Mouse (Mus musculus) frontal cortex, postnatal 36 days (tissue): Measurements from ENCODE around the gene 6820408C15Rik.
"Not testable (repeated sequence)": the region's sequence is repeated elsewhere in the genome, so short reads cannot be mapped to it uniquely, and the experiment has no call there.

Source experiments
- DNase-seq, 2 experiments: peaks; one replicate each; pipeline ENCODE4 v3.0.0; 2022; ENCODE audit warnings: low spot score in 2 of 2

Gene 6820408C15Rik

DNA sequence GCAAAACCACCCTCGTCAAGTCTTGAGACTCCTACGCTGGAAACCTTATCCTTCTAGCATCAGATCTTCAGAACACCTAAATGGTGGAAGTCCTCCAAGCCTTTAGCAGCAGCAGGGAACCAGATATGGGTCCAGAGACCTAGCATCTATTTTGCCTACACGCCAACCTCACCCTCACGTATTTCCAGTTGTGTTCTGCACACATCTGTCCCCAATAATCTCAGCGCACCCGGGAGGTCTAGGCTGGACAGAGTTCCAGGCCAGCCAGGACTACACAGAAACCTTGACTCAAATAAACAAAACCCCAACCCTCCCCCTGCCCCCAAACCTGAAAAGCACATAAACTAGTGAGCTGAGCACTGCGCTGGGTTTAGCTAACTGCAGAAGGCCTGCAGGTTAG lies 3.9 kb upstream of the 6820408C15Rik start:
- no peak for DNase-seq

DNA sequence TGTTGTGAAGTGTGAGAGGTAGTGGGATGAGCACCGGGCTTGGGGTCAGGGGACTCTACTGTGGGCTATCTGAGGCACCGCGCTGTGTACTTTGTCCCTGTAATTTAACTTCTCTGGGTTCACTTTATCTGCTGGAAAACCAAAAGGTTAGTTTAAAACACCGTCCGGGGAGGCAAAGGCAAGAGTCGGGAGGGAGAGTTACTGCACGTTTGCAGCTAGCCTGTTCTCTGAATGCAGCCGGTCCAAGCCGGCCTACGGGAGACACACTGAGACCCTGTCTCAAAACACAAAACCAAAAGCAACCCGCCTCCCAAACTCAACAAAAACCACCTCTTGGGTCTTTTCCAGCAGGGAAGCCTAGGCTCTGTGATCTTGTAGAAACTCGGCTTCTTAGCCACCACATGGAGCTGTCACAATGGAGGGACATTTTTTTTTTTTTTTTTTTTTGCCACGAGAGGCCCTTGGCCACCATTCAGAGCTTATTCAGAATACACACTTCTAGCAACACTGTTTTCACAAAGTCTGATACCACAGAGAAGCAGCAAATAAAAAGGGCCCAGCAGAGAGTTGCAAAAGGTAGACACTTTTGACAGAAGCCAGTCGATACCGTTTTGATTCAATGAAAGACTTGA lies 2.7 kb upstream of the 6820408C15Rik start:
- no peak for DNase-seq

DNA sequence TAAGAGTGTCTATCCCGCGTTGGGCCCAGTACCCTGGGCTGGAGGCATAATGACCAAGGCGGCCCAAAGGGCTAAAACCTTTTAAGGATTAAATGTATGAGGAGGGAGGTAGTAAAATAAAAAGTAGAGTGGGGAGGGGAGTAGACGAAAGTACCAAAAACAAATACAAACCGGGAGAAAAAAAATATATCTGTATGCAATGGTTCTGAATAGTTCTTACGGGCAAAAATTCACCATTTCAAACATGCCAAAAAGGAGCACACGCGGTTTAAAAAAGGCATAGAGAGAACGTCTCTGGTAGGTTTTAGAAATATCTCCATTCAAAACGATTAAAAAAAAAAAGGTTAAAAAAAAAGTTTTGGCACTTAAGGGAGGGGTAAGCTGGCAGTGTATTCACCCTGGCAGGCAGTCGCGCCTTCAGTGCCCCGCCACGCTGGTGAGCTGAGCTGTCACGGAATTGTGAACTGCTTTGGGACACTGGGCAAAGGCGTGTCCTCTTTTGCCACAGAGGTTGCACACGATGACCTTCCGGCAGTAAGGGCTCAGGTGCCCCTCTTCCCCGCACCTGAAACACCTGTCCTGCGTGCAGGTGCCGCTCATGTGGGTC lies 2.1 kb upstream of the 6820408C15Rik start:
- no peak for DNase-seq

DNA sequence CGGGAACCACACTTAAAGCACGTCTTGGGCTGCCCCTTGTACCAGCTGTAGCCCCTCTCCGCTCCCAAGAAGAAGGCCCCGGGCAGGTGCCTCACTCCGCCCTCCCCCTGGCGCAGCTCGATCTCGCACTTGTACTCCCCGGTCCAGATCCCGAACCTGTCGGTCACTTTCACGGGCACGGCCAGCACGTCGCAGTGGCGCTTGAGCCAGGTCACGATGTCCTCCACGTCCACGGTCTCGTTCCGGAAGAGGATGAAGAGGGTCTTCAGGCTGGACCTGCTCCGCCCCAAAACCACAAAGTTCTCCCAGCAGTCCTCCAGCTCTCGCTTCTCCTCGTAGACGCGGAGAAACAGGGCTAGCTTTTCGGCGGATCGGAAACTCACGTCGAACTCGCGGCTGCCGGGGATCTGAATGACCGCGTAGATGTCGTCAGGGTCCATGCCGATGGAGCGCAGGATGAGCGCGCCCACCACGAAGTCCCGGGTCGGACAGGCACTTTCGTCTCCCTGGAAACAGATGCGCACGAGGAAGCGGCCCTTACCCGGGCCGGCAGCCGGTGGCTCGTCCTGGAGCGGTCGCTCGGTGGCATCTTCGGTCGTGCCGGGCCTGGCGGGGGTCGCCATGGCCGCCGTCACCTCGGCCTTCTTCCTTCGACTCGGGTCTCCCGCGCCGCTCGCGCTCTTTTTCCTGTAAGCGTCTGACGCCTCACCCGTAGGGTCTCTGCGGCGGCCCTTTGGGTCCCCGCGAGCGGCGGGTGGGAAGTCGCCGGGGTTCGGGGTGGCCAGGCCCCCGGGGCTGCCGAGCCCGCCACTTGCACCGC lies 1.4 kb upstream of the 6820408C15Rik start:
- DNase-seq, result no peak

DNA sequence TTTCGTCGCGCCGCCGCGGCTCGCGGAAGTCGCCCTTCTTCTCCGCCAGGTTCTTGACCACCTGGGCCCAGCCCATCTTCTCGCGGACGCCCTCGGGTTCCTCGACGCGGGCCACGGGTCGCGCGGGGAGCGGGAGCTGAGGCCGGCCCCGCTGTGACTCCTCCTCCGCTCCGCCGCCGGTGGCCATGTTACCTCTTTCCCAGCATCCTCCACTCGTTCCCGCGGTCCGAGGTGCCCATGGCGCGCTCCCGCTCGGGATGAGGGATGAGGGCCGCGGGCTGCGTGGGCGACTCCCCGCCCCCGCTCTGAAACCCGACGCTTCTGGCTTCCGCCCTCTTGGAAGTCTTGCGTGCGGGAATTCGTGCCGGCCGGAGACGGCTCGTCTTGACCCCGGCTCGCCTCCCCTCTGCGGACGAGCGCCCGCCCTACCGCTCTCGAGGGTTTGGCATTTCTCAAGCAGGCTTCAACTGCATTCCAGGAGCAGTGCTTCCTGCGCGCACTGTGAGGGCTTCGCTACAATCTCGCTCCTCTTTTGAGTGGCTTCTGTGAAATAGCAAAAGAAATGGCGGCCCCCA lies 709 bp upstream of the 6820408C15Rik start, which contains the start of gene Zcchc3:
Zcchc3 (minus strand) TSS at position 437 of the 575 bp plus-strand sequence.
- peak; percentile 87 to 90 for DNase-seq

DNA sequence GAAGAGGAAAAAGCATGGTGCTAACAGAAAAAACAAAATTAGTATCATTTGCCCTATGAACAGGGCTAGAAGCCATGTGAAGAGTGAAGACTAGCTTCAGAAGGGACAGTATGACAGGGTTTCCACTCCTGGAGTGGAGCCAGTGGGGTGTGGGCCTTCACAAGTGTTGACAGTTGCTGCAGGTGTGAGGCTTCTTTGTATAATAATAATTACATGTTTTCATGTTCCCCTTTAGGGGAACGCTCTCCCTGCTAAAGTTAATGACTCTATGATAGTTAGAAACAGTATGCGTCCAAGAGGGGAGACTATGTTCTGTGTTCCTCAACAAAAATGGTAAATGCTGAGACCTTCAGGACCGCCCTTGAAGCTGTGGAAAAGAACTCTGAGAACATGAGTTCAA lies 399 bp downstream of the 6820408C15Rik start:
- no peak for DNase-seq

DNA sequence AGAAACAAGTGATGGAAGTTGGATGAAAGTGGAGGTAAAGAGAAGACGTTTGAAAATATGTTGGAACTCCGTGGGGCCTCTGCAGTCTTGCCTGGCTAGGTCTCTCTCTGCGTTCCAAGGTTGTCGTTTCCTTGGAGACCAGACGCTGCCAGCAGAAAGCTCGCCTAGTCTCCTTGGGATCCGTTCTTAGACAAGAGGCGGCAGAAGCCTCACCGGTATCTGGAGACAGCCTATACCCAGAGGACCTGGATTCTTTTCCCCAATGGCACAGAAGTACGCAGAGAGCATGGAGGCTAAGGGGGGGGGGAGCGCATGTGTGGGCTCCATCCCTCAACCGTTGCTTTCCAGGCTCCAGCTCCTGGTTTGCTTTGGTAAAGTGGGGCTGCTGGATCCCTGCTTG lies 12.1 kb downstream of the 6820408C15Rik start:
- peak in 1 of 2 experiments; percentile 52 for DNase-seq

DNA sequence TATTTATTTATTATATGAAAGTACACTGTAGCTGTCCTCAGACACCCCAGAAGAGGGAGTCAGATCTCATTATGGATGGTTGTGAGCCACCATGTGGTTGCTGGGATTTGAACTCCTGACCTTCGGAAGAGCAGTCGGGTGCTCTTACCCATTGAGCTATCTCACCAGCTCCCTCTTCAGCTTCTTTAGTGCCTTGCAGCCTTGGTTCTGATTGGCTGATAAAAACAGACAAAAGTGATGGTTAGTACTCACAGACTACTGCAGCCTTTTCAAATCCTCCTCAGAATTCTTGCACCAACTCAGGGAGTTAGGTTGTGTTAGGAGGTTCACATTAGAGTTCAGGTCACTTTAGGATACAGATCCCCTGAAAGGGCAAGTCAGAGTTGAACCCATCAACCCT lies 13.1 kb downstream of the 6820408C15Rik start:
- DNase-seq, result not testable (repeated sequence)

DNA sequence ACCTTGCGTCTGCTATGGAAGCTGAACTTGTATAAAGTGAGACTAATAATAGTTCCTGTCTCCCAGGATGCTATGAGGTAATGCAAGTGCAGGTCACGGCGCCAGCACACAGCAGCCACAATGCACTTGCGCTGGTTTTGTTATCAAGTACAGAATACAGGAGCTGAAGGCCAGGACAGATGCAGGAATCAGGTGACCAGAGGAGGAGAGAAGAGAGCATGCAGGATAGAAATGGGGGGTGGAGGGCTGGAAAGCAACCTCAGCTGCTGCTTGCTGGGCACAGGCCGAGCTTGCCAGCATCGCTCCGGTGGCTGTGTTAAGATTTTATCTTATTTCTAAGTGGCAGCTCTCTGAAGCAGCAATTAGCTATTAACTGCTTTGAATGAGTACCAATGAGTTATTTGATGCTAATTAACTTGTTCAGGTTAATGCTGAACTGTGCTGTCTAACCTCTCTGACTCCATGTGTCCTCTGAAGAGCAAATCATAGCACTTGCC lies 21.1 kb downstream of the 6820408C15Rik start:
- DNase-seq, result no peak

DNA sequence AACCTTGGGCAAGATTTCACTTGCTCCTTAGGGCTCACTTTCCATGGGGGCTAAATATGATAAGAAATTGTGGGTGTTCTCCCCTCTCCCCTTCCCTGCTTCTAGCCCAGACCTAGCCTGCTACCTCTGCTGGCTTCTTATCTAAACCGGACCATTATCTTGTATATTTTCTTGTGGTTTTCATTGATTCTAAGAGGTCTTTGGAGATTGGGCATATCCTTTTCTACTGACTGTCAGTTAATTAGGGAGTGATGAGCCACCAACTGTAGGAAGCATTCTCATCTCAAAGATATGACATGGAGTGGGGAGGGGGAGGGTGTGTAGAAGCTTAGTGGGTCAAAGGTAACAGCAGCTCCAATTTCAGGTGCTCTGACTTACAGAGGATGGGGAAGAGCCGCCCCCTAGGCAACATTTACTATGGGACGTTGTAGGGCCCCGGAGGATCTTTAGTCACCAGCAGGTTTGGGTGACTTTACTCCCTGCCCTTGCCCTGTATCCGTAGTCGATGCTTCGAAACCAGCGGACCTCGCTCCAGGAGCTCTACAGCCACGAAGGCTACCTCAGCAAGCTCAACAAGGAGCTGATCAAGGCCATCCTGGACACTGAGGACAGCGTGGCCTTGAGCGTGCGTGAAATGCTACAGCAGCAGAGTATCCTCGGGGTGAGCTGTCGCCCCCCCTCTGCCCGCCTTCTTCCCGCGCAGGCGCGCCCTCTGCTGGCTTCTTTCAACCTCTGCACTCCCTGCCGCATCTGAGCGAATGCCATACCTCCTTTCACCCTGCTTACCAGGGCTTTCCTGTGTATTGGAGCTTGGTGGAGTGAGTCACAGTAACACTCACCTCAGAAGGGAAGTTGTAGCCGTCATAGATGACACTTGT lies 21.8 kb downstream of the 6820408C15Rik start:
- DNase-seq, result peak; percentile 86

DNA sequence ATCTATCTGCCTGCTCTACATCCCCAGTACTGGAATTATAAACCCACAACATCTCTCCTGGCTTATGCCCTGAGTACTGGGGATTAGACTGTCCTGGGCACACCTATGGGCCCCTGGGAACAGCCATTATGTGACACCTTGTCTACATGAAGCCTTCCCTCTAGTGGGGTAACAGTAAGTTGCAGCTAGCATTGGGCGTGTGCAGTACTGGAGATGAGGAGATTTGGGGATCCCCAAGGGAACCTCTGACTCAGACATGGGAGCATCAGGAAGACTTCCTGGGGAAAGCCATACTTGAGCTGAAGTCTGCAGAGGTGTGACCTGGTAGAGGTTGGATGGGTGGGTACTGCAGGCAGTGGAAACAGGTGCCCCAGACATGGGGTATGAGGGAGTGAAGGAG lies 23.6 kb downstream of the 6820408C15Rik start:
- DNase-seq, result no peak

DNA sequence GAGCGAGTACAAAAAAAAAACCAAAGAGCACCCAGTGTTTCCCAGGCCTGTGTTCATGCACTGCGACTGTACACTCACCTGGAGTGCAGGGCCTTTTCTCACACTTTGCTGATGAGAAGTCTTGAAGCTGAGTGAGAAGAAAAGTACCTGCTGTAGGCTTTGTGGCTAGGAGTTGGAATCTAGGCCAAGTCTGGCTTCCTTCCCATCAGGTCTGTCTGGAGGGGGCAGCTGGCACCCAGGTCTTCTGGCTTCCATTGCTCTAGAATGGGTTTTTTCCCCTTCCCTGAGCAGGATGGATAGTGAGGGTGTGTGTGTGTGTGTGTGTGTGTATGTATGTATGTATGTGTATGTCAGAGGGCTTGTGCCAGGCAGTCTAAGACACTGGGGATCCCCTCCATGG lies 24.4 kb downstream of the 6820408C15Rik start:
- DNase-seq, result no peak

DNA sequence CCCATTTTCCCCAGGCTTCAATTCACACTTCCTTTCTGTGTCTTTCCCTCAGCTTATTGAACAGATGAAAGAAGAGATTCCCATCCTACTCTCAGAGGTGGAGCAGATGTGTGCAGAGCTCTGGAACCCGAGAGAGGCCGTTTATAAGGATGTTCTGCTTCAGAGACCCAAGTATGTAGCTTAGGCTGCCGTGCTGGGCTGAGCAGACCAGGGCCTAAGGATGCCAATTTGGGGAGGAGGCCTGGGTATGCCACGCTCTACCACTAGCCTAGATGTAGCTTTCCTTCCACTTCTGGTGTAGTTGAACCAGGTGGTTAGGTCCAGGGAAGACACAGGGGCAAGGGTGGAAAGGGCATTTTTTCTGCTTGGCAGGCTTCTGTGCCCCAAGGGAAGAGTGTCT lies 26.9 kb downstream of the 6820408C15Rik start:
- DNase-seq, result no peak

DNA sequence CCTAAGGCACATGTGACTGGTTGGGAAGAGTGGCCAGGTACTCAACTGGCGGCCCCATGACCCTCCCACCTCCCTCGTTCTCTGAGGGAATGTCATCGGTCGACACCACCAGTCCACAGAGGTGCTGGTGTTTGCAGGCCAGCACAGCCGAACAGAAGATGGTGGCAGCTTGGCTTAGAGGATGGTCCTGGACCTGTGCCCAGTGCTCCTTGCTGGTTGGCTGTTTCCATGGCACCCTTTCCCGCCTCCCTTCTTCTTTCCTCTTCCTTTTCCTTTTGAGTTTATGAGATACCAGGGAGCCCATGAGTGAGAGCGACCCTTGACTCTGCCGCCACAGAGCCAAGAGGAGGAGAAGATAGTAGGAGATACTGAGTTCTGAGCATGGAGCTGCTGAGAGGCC lies 27.9 kb downstream of the 6820408C15Rik start:
- DNase-seq, result no peak

DNA sequence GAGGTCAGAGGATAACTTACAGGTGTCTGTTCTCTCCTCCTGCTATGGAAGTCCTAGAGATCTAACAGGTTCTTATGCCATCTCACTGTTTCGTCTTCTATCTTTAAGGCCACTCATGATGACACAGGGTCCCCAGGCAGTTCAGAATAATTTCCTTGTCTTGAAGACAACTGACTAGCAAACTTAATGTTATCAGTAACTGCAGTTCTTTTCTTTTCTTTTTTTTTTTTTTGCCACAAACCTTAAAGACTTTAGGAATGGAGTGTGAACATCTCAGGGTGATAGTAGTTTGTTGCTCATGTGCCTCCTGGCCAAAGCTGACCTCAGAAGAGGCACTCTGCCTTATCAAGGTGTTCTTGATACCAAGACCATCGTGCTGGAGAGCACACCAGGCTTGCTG lies 31.3 kb downstream of the 6820408C15Rik start:
- DNase-seq, result no peak

DNA sequence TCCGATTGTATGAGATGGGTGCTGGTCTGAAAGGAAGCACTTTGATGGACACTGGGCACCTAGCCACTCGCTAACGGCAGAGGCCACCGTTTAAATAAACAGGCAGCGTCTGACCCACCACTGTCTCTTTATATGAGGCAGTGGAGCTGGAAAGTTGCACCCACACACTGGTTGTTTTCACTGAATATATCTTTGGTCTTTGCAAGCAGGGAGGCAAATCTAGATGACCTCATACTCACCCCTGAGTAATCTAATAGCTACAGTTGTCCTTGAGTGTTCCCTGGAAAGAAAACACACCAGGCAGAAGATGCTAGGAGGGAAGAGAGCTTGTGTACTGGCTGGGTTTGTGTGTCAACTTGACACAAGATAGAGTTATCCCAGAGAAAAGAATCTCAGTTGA lies 32.1 kb downstream of the 6820408C15Rik start:
- no peak for DNase-seq

DNA sequence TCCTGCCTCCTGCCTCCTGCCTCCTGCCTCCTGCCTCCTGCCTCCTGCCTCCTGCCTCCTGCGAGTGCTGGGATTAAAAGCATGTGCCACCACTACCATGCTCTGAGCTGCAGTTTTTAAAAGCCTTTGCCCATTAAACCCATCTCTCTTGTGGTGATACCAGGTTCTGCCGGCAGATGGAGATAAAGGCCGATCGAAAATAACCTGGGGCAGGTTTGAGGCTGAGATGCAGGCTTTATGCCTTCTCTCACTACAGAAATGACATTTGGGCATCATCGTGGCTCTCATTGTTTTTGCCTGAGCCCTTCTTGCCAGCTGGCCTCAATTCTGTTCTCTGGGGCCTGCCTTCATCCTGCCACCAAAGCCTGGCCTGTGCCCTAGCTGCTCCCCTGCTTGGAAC lies 34.9 kb downstream of the 6820408C15Rik start:
- peak; percentile 69 to 82 for DNase-seq

DNA sequence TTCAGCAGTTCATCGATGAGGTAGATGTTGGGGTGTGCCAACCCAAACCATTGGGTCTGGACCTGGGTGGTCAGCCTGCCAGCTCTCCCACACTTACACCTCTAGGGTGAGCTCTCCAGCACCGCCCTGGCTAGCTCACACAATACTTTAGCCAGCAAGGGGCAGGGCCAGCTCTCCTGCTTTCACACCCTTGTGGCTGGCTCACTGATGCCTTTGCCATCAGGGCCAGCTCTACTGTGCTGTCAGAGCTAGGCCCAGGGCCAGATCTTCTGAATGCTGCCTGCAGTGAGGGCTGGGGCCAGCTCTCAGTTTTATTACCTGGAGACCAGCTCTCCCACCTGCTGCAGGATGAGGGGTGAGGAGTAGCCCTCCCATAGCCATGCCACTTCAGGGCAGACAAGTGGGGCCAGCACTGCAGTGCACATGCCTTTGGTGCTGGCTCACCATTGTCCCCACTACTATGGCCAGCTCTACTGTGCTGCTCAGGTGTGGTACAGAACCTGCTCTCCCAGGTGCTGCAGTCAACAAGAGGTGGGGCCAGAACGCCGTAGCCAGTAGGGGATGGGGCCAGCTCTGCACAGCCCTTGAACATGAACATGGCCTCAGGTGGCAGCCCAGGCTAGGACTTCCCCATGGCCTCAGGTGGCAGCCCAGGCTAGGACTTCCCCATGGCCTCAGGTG lies 36.9 kb downstream of the 6820408C15Rik start:
- DNase-seq, result no peak

DNA sequence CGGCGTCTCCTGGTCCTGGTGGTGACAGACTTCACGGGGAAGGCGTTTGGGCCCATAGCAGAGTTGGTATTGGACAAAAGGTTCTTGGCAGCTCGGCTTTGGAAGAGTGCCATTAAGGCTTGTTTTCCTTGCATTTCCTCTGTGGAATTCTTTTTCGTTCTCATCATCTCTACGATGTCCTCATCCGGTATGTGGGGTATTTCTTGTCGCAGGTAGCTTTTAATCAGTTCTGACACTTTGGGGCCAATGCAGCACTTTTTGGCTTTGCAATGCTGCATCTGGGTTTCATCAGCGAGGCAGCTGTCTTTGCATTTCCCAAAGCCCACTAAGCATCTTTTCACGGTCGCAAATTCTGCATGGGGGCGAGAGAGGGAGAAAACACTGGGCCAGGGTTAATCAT lies 43.9 kb downstream of the 6820408C15Rik start:
- no peak for DNase-seq

DNA sequence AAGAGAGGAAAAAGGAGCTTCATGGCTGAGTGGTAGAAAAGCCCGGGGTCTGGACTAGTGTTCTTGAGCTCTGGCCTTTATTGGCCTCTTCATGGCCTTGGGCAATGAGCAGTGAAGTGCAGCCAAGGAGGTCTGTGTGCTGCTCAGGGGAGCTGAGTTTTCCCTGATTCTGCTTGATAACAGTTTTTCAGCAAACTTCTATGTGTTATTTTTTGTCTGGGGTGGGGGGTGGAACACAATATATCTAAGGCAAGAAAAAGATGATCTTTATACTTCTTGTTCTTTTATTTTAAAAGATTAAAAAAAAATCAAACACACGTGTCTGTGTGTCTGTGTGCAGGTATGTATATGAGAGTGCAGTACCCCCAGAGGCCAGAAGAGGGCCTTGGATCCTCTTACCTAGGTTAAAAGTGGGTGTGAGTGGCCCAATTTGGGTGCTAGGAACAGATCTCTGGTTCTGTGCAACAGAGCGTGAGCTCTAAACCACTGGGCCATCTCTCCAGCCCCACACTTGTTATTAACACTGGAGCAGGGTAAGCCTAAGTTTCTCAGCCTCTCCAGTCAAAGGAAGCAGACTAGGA lies 49.3 kb downstream of the 6820408C15Rik start, which contains the start of gene Defb23:
Defb23 (minus strand) TSS at position 51 of the 581 bp plus-strand sequence.
- no peak for DNase-seq
